Mouse (Mus musculus): ENCODE data around the gene Pcca.

- TF ChIP-seq CTCF (IDR thresholded peaks at IDR 0.05; ENCODE audit: low read depth, low read length) (no peak), POLR2A (IDR thresholded peaks at IDR 0.05; ENCODE audit: insufficient read depth, low read length) (no peak)
Measured at GRCm38 (mm10) chr14:122909368-122910091, 375.4 kb downstream of the Pcca start.

Measured in ES-Bruce4 (cell line).